Mouse (Mus musculus) erythroblast, embryonic 14.5 days (primary cell): ENCODE data around the gene Sbno2.

ENCODE experiments used
- GATA1 ChIP-seq: IDR thresholded peaks from 2 replicates; pipeline ENCODE4 v1.6.1; 2012; ENCODE audit warnings: low read length, inconsistent platforms, mixed read lengths
- TAL1 ChIP-seq: IDR thresholded peaks from 3 replicates; pipeline ENCODE4 v1.6.1; 2012; ENCODE audit warnings: low read length, inconsistent platforms, mixed read lengths

GRCm38 (mm10) chr10:80033511-80034391, 71.6 kb downstream of the Sbno2 start:
- TF ChIP-seq GATA1 (no peak), TAL1 (no peak)
